Mouse (Mus musculus) forebrain, embryonic 14.5 days (tissue): ENCODE results near the gene Tnfsfm13. TPM values are rescaled to one million over a fixed set of nuclear protein-coding genes. Genes with fewer than 3 reads are reported as not detected.

Experiments
- ATAC-seq: fragments of 200-750 bp; cut with Nextera tagmentation; 2 replicates; pipeline ENCODE4 v1.8.0; 2017; ENCODE audit warnings: mild to moderate bottlenecking, moderate library complexity
- DNase-seq: peaks from one replicate; pipeline ENCODE4 v3.0.0-alpha.2; 2015; ENCODE audit warnings: low spot score
- H3K27ac ChIP-seq: fragments of 300-500 bp; sonication (generic); 2 replicates; pipeline ENCODE4 v1.5.1; 2014; ENCODE audit warnings: low read depth, mild to moderate bottlenecking, control low read depth, low read length, moderate library complexity
- H3K27me3 ChIP-seq: fragments of 300-500 bp; sonication (generic); replicated peaks from 2 replicates; pipeline ENCODE4 v1.6.1; 2014; ENCODE audit warnings: low read length, control low read depth, mixed read lengths; ENCODE audit not compliant: control insufficient read depth, insufficient read depth
- H3K36me3 ChIP-seq: fragments of 300-500 bp; sonication (generic); 2 replicates; pipeline ENCODE4 v1.6.1; 2014; ENCODE audit warnings: low read length, control low read depth; ENCODE audit not compliant: control insufficient read depth, insufficient read depth
- H3K4me1 ChIP-seq: fragments of 300-500 bp; sonication (generic); 2 replicates; pipeline ENCODE4 v1.6.1; 2014; ENCODE audit warnings: antibody characterized with exemption, low read length, control low read depth; ENCODE audit not compliant: control insufficient read depth, insufficient read depth
- H3K4me2 ChIP-seq: fragments of 300-500 bp; sonication (generic); 2 replicates; pipeline ENCODE4 v1.6.1; 2014; ENCODE audit warnings: mild to moderate bottlenecking, control low read depth, low read length
- H3K4me3 ChIP-seq: fragments of 300-500 bp; sonication (generic); 2 replicates; pipeline ENCODE4 v1.5.1; 2014; ENCODE audit warnings: low read depth, low read length, control low read depth
- H3K9ac ChIP-seq: fragments of 300-500 bp; sonication (generic); 2 replicates; pipeline ENCODE4 v1.6.1; 2014; ENCODE audit warnings: mild to moderate bottlenecking, low read length, control low read depth, moderate library complexity
- H3K9me3 ChIP-seq: fragments of 300-500 bp; sonication (generic); replicated peaks from 2 replicates; pipeline ENCODE4 v1.6.1; 2016; ENCODE audit warnings: low read length, control low read depth, mixed read lengths; ENCODE audit not compliant: control insufficient read depth
- WGBS: fragments of 180-500 bp; shearing (Covaris S2); extraction: QIAGEN DNeasy Blood & Tissue Kit; methylation state at CpG from one replicate; pipeline ENCODE4 v1.1.7; 2014; 5-methylcytosine and 5-hydroxymethylcytosine counted together
- microRNA counts: library from miRNA; unstranded; fragments of <30 nt; microRNA quantifications from one replicate; lab custom pipeline; 2016
- microRNA-seq: library from miRNA; unstranded; fragments of <30 nt; microRNA quantifications from one replicate; pipeline ENCODE4, GENCODE M21; 2016
- polyA plus RNA-seq: library from polyadenylated mRNA; unstranded; fragments of >200 nt; fragmentation: Nextera tagmentation; extraction: Ambion mirVana; gene quantifications from 2 replicates; pipeline ENCODE4 v1.2.1, GENCODE M21; 2014

Gene Tnfsfm13
- polyA plus RNA-seq, 1 experiment from 2014 or later: 1.5 TPM

DNA sequence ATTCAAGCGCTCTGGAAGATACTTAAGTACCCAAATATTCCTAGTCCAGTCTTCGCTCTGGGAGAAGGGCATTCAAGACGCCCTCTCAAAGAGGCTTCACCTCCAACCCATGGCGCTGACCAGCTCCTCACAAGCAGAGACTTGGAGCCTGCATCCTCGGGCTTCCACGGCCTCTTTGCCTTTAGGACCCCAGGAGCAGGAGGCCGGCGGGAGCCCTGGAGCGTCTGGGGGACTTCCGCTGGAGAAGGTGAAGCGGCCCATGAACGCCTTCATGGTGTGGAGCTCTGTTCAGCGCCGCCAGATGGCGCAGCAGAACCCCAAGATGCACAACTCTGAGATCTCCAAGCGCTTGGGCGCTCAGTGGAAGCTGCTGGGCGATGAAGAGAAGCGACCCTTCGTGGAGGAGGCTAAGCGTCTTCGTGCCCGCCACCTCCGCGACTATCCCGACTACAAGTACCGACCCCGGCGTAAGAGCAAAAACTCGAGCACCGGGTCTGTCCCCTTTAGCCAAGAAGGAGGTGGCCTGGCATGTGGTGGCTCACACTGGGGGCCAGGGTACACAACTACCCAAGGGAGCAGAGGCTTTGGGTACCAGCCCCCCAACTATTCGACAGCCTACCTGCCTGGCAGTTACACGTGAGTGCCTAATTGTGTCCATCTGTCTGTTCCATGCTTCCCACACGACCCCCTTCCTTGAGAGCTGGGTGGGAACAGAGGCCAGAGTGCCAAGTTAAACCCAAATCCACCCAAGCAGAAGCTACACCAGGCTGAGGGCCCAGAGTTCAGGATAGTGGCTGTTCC lies 40.4 kb downstream of the Tnfsfm13 start, which contains the start of gene Sox15:
Gene Sox15 (plus strand): TSS at position 51 of the 801 bp plus-strand sequence.
- ATAC-seq: peak; percentile 85
- peak; percentile 84 for DNase-seq
- WGBS: 21% methylated on average over 34 of the region's 34 CpGs
- no peaks in the 10 kb centered on the region for H3K4me1 ChIP-seq
- H3K9ac ChIP-seq: peak within 1 kb of the TSS; percentile 21
- H3K9me3 ChIP-seq: no peaks in the 10 kb centered on the region
- no peak within 1 kb of the TSS for H3K4me2 ChIP-seq
- no peak within 1 kb of the TSS for H3K4me3 ChIP-seq
- peaks cover 78% of the 10 kb centered on the region for H3K36me3 ChIP-seq
- no peak within 1 kb of the TSS for H3K27ac ChIP-seq
- no peaks in the 10 kb centered on the region for H3K27me3 ChIP-seq

- Histone ChIP-seq H3K27me3 (no peaks in the 10 kb centered on the region), H3K4me3 (no peak overlapping the region), H3K4me2 (no peak overlapping the region), H3K9me3 (no peaks in the 10 kb centered on the region), H3K27ac (no peak overlapping the region), H3K9ac (no peak overlapping the region; the same call in 1 of the 2 replicates), H3K36me3 (peaks cover 85% of the 10 kb centered on the region), H3K4me1 (no peaks in the 10 kb centered on the region)
- no peak for ATAC-seq
- DNase-seq: no peak
- WGBS: 52% methylated on average over 9 of the region's 9 CpGs
These were observed 41.1 kb downstream of the Tnfsfm13 start for GRCm38 (mm10) chr11:69654760-69655159.

DNA sequence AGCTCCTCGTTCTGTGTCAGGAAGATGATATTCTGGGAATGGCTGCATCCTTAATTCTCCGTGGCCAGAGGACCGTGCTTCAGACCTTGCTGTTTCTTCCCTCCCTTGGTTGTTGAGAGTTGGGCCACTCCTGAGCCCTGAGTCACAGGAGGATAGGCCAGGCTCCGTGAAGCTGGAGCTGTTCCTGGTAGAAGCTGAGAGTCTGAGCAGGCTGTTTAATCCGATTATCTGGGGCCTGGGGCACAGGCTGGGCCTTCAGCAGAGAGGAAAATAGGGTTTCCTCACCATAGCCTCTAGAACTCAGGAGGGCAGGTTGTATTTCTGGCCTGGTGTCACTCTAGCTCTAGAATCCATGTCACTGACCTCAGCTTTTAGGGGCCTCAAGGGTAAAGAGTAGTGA lies 42.5 kb downstream of the Tnfsfm13 start:
- no peak for ATAC-seq
- no peaks in the 10 kb centered on the region for H3K4me1 ChIP-seq
- no peaks in the 10 kb centered on the region for H3K27me3 ChIP-seq
- 65% methylated on average over 5 of the region's 5 CpGs for WGBS
- DNase-seq: no peak
- no peak overlapping the region for H3K9ac ChIP-seq
- H3K4me2 ChIP-seq: no peak overlapping the region
- H3K27ac ChIP-seq: no peak overlapping the region
- H3K36me3 ChIP-seq: peaks cover 90% of the 10 kb centered on the region
- H3K9me3 ChIP-seq: no peaks in the 10 kb centered on the region
- H3K4me3 ChIP-seq: no peak overlapping the region

DNA sequence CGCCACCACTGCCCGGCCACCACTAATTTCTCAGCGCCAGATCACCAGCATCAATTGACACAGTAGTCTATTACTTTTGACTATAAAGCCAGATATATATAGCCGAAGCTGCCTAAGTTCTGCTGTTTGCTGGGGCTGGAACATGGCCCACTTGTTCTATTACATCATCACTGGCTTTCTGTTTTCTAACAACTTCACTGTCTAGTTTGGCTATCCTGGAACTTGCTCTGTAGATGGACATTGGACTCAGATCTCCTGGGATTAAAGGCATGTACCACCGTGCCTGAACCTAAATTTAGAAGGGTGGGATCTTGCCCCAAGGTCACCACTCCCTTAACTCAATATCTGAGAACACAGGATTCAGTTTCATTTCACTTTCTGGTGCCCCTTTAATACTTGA lies 50.0 kb downstream of the Tnfsfm13 start:
- Histone ChIP-seq H3K9me3 (no peaks in the 10 kb centered on the region), H3K36me3 (peaks cover 97% of the 10 kb centered on the region), H3K4me3 (no peak overlapping the region), H3K27me3 (no peaks in the 10 kb centered on the region), H3K27ac (no peak overlapping the region), H3K4me2 (no peak overlapping the region), H3K9ac (no peak overlapping the region), H3K4me1 (no peaks in the 10 kb centered on the region)
- DNase-seq (no peak), ATAC-seq (no peak)
- WGBS: 96% methylated on average over 5 of the region's 5 CpGs

- peaks cover 17% of the 10 kb centered on the region for H3K4me1 ChIP-seq
- H3K36me3 ChIP-seq: peaks cover 24% of the 10 kb centered on the region
- H3K9me3 ChIP-seq: no peaks in the 10 kb centered on the region
- no peak for ATAC-seq
- H3K27ac ChIP-seq: no peak overlapping the region
- no peak overlapping the region for H3K4me3 ChIP-seq
- H3K9ac ChIP-seq: no peak overlapping the region
- WGBS: 85% methylated on average over 3 of the region's 3 CpGs
- no peak for DNase-seq
- 0 out of 2 replicates have a peak overlapping the region, but pooled peaks have one; percentile 16 for H3K4me2 ChIP-seq
- no peaks in the 10 kb centered on the region for H3K27me3 ChIP-seq
These were observed 60.4 kb downstream of the Tnfsfm13 start for GRCm38 (mm10) chr11:69635471-69635870.

DNA sequence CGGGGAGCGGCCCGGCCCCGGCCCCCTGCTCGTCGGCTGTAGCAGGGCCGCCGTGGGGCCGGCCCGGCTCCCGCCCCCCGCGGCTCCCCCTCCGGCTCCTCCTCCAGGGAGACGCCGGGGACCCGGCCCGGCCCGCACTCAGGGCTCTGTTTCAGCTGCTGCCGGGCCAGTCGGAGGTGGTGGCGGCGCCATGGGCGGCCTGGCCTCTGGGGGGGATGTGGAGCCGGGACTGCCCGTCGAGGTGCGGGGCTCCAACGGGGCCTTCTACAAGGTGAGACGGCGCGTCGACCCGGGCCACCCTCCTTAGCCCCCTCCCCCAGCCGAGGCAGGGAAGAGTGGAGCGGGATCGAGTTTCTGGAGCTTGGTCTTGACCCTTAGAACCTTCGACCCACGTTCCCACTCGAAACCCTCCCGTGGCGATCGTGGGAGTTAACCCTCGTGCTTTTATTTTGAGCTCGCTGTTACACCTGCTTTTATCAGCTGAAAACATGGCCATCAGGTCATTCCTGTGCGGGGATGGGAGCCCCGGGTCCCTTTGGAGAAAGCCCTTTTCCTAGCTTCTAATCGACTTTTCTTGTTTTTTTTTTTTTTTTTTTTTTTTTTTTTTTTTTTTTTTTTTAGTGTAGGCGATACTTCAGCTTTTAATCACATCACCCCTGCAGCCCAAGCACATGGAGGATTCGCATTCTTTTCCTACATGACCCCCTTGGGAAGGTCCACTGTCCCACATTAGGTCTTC lies 62.6 kb downstream of the Tnfsfm13 start:
- Histone ChIP-seq H3K4me1 (peaks cover 17% of the 10 kb centered on the region), H3K36me3 (peaks cover 7% of the 10 kb centered on the region; the same call in 1 of the 2 replicates), H3K27me3 (no peaks in the 10 kb centered on the region), H3K4me2 (peak overlapping the region; percentile 77), H3K4me3 (peak overlapping the region; percentile 94), H3K9me3 (no peaks in the 10 kb centered on the region), H3K9ac (peak overlapping the region; percentile 93), H3K27ac (peak overlapping the region; percentile 94)
- under 1% methylated on average over 38 of the region's 50 CpGs for WGBS
- ATAC-seq: peak; percentile 65
- DNase-seq: no peak

MicroRNAs within 50 kb of the gene (microRNA counts, 519-probe panel; counts per million panel counts)
- microRNA mmu-miR-1934 (lab: Ali Mortazavi, UCI) (not detected), microRNA mmu-miR-467f (lab: Ali Mortazavi, UCI) (2,504 counts per million, percentile 14 among the panel's probes with 10 or more counts)

Small RNA genes within 50 kb of the gene (microRNA-seq; reads per million reads assigned to microRNA genes)
- gene Mir1934: 2.3 reads per million, percentile 13 among the genes with 10 or more reads in this experiment
- gene Mir467f: not detected

Other genes with a start within 250 kb of the Tnfsfm13 start
- 2.7 and 3.8 TPM in 2 replicates for gene Dnah2, start 147.0 kb downstream of the Tnfsfm13 start, polyA plus RNA-seq
- 38.6 and 48.2 TPM in 2 replicates for gene Efnb3, start 135.9 kb downstream of the Tnfsfm13 start, polyA plus RNA-seq
- 24.6 and 29.3 TPM in 2 replicates for gene Wrap53, start 115.8 kb downstream of the Tnfsfm13 start, polyA plus RNA-seq
- gene Trp53, start 115.7 kb downstream of the Tnfsfm13 start, polyA plus RNA-seq: 111 and 113 TPM in 2 replicates
- gene Atp1b2, start 90.2 kb downstream of the Tnfsfm13 start, polyA plus RNA-seq: 22.0 and 31.5 TPM in 2 replicates
- not detected in 2 replicates for gene Shbg, start 78.2 kb downstream of the Tnfsfm13 start, polyA plus RNA-seq
- gene Sat2, start 74.1 kb downstream of the Tnfsfm13 start, polyA plus RNA-seq: 17.6 and 18.2 TPM in 2 replicates
- gene Fxr2, start 63.1 kb downstream of the Tnfsfm13 start, polyA plus RNA-seq: 34.2 and 35.0 TPM in 2 replicates
- not detected in 2 replicates for gene Sox15, start 40.8 kb downstream of the Tnfsfm13 start, polyA plus RNA-seq
- 72.9 and 83.0 TPM in 2 replicates for gene Mpdu1, start 33.5 kb downstream of the Tnfsfm13 start, polyA plus RNA-seq
- 8.2 and 9.6 TPM in 2 replicates for gene Cd68, start 29.9 kb downstream of the Tnfsfm13 start, polyA plus RNA-seq
- 1,177 and 1,222 TPM in 2 replicates for gene Eif4a1, start 23.7 kb downstream of the Tnfsfm13 start, polyA plus RNA-seq
- gene Senp3, start 14.0 kb downstream of the Tnfsfm13 start, polyA plus RNA-seq: 81.8 and 88.2 TPM in 2 replicates
- 0.53 TPM in 1 of 2 replicates, not detected in the other for gene Tnfsf13, start 10.3 kb downstream of the Tnfsfm13 start, polyA plus RNA-seq
- 2.2 and 2.7 TPM in 2 replicates for gene Tnfsf12, start 249 bp downstream of the Tnfsfm13 start, polyA plus RNA-seq
- gene Polr2a, start 62.5 kb upstream of the Tnfsfm13 start, polyA plus RNA-seq: 21.1 and 21.3 TPM in 2 replicates
- 0.56 TPM in 1 of 2 replicates, not detected in the other for gene Slc35g3, start 65.9 kb upstream of the Tnfsfm13 start, polyA plus RNA-seq
- gene Zbtb4, start 69.8 kb upstream of the Tnfsfm13 start, polyA plus RNA-seq: 2.1 and 2.8 TPM in 2 replicates
- 0.68 and 1.4 TPM in 2 replicates for gene Chrnb1, start 99.8 kb upstream of the Tnfsfm13 start, polyA plus RNA-seq
- gene Fgf11, start 105.8 kb upstream of the Tnfsfm13 start, polyA plus RNA-seq: 2.9 and 3.0 TPM in 2 replicates
- 0.15 and 0.52 TPM in 2 replicates for gene Tmem102, start 109.5 kb upstream of the Tnfsfm13 start, polyA plus RNA-seq
- not detected in 2 replicates for gene Gm39566, start 119.2 kb upstream of the Tnfsfm13 start, polyA plus RNA-seq
- not detected in 2 replicates for gene Spem2, start 122.4 kb upstream of the Tnfsfm13 start, polyA plus RNA-seq
- 0.39 TPM in 1 of 2 replicates, not detected in the other for gene Spem1, start 126.1 kb upstream of the Tnfsfm13 start, polyA plus RNA-seq
- 15.7 and 18.4 TPM in 2 replicates for gene Nlgn2, start 141.7 kb upstream of the Tnfsfm13 start, polyA plus RNA-seq
- 307 and 386 TPM in 2 replicates for gene Tmem256, start 142.4 kb upstream of the Tnfsfm13 start, polyA plus RNA-seq
- 44.3 and 49.0 TPM in 2 replicates for gene Plscr3, start 150.3 kb upstream of the Tnfsfm13 start, polyA plus RNA-seq
- 0.32 TPM in 1 of 2 replicates, not detected in the other for gene Tnk1, start 162.6 kb upstream of the Tnfsfm13 start, polyA plus RNA-seq
- gene Tmem95, start 181.9 kb upstream of the Tnfsfm13 start, polyA plus RNA-seq: not detected in 2 replicates
- gene Kctd11, start 185.3 kb upstream of the Tnfsfm13 start, polyA plus RNA-seq: 1.1 and 1.2 TPM in 2 replicates
- gene Acap1, start 199.4 kb upstream of the Tnfsfm13 start, polyA plus RNA-seq: 0.10 and 0.17 TPM in 2 replicates
- gene 2810408A11Rik, start 204.9 kb upstream of the Tnfsfm13 start, polyA plus RNA-seq: 15.0 and 18.6 TPM in 2 replicates
- 16.7 and 23.8 TPM in 2 replicates for gene Neurl4, start 205.0 kb upstream of the Tnfsfm13 start, polyA plus RNA-seq
- gene Gps2, start 217.8 kb upstream of the Tnfsfm13 start, polyA plus RNA-seq: 62.9 and 67.8 TPM in 2 replicates
- gene Eif5a, start 225.9 kb upstream of the Tnfsfm13 start, polyA plus RNA-seq: 1,251 and 1,277 TPM in 2 replicates
- 3.9 and 4.0 TPM in 2 replicates for gene Ybx2, start 239.7 kb upstream of the Tnfsfm13 start, polyA plus RNA-seq